Comparison of ENCODE assay signal across 10 mouse cellular contexts in genomic region chr1:138517360-138518099, GRCm38 (mm10).
DNase-seq lines count a peak whose midpoint lies in the region; ATAC-seq lines count a peak whose summit lies in the region.
"Had no signal": no experiment of that assay in that cellular context is flagged by ENCODE, and none has a peak within 500 bp of the region (broad histone marks: within the 10 kb centered on the region; RNA-seq: fewer than 3 reads in every experiment).

No protein-coding gene starts in this region.

- no peak; the same call in 1 of the 2 replicates for ATAC-seq in heart, embryonic 11.5 days (replicated peaks; ENCODE audit: insufficient number of reproducible peaks, low FRiP score, low TSS enrichment)
- ATAC-seq: midbrain, embryonic 13.5 days had no signal

- peak overlapping the region; percentile 29; the same call in 1 of the 2 replicates for H3K27ac ChIP-seq in heart, embryonic 11.5 days (ENCODE audit: low read depth, low read length)
- H3K27ac ChIP-seq: embryonic facial prominence, embryonic 13.5 days; midbrain, embryonic 13.5 days had no signal

- peaks cover 6% of the 10 kb centered on the region; the same call in 1 of the 2 replicates for H3K4me1 ChIP-seq in heart, embryonic 11.5 days (ENCODE audit: control insufficient read depth, insufficient read depth, low read length)

- no peak overlapping the region for H3K4me3 ChIP-seq in heart, embryonic 11.5 days (ENCODE audit: low read depth, low read length)
- H3K4me3 ChIP-seq: embryonic facial prominence, embryonic 13.5 days; midbrain, embryonic 13.5 days had no signal

- H3K36me3 ChIP-seq in heart, embryonic 11.5 days (ENCODE audit: control insufficient read depth, insufficient read depth, low read length), result no peaks in the 10 kb centered on the region
- H3K36me3 ChIP-seq: embryonic facial prominence, embryonic 13.5 days; midbrain, embryonic 13.5 days had no signal

- no peak overlapping the region for H3K9ac ChIP-seq in heart, embryonic 11.5 days (ENCODE audit: low read depth, low read length)
- H3K9ac ChIP-seq: embryonic facial prominence, embryonic 13.5 days; midbrain, embryonic 13.5 days had no signal

- H3K27me3 ChIP-seq in heart, embryonic 11.5 days (ENCODE audit: control insufficient read depth, insufficient read depth, low read length), result no peaks in the 10 kb centered on the region
- H3K27me3 ChIP-seq: embryonic facial prominence, embryonic 13.5 days; midbrain, embryonic 13.5 days had no signal

- no peaks in the 10 kb centered on the region for H3K9me3 ChIP-seq in heart, embryonic 11.5 days (replicated peaks; ENCODE audit: control insufficient read depth, low read length)
- H3K9me3 ChIP-seq: embryonic facial prominence, embryonic 13.5 days; midbrain, embryonic 13.5 days had no signal

- intact Hi-C loops in heart, postnatal 10 days (cut with DNase I), result no loop called here
- intact Hi-C loops in gastrocnemius, postnatal 36 days (cut with DNase I), result no loop called here

- 55% methylated on average over 6 of the region's 6 CpGs for WGBS in heart, embryonic 11.5 days (ENCODE audit: insufficient replicate concordance)

- H3K4me2 ChIP-seq in heart, embryonic 11.5 days, result peak overlapping the region; percentile 19; the same call in 1 of the 2 replicates
- H3K4me2 ChIP-seq: embryonic facial prominence, embryonic 13.5 days; midbrain, embryonic 13.5 days had no signal

- DNase-seq in heart, postnatal 10 days, result no peak
- peak; percentile 69 for DNase-seq in CD4-positive, CD25-positive, alpha-beta regulatory T cell, adult 2 months (ENCODE audit: low read depth, low spot score)
- DNase-seq in liver, result peak; percentile 12
- peak; percentile 66 for DNase-seq in naive thymus-derived CD4-positive, alpha-beta T cell, adult 2 months (ENCODE audit: low read depth)
- no peak for DNase-seq in cerebellum, adult 9-11 months
- no peak for DNase-seq in gastrocnemius, postnatal 36 days
- no peak for DNase-seq in cerebellum, adult 8-10 months

Comparison
In these comparisons a context has a peak if more than half of its experiments do, and no peak if none do; other contexts are left out.
1. DNase-seq: peak in CD4-positive, CD25-positive, alpha-beta regulatory T cell, adult 2 months (single experiment), liver (single experiment) and naive thymus-derived CD4-positive, alpha-beta T cell, adult 2 months (single experiment); none in heart, postnatal 10 days (0 of 2), cerebellum, adult 9-11 months (single experiment), gastrocnemius, postnatal 36 days (0 of 2) and cerebellum, adult 8-10 months (single experiment).